Mouse (Mus musculus) hindbrain, embryonic 15.5 days (tissue): ENCODE measurements around the gene Ccnh. TPM values are rescaled to one million over a fixed set of nuclear protein-coding genes. Genes with fewer than 3 reads are reported as not detected.

Source experiments
- ATAC-seq: fragments of 200-750 bp; cut with Nextera tagmentation; 2 replicates; pipeline ENCODE4 v1.8.0; 2017; ENCODE audit warnings: low read depth, moderate number of reproducible peaks, moderate TSS enrichment; ENCODE audit not compliant: low FRiP score
- H3K27ac ChIP-seq: fragments of 300-500 bp; sonication (generic); replicated peaks from 2 replicates; pipeline ENCODE4 v1.5.1; 2015; ENCODE audit warnings: mild to moderate bottlenecking, inconsistent platforms
- H3K27me3 ChIP-seq: fragments of 300-500 bp; sonication (generic); 2 replicates; pipeline ENCODE4 v1.6.1; 2015; ENCODE audit warnings: control low read depth, inconsistent platforms
- H3K36me3 ChIP-seq: fragments of 300-500 bp; sonication (generic); 2 replicates; pipeline ENCODE4 v1.6.1; 2015; ENCODE audit warnings: control low read depth, inconsistent platforms
- H3K4me1 ChIP-seq: fragments of 300-500 bp; sonication (generic); replicated peaks from 2 replicates; pipeline ENCODE4 v1.6.1; 2015; ENCODE audit warnings: control low read depth, inconsistent platforms
- H3K4me2 ChIP-seq: fragments of 300-500 bp; sonication (generic); 2 replicates; pipeline ENCODE4 v1.6.1; 2015; ENCODE audit warnings: moderate library complexity, mild to moderate bottlenecking, inconsistent platforms
- H3K4me3 ChIP-seq: fragments of 300-500 bp; sonication (generic); 2 replicates; pipeline ENCODE4 v1.5.1; 2015; ENCODE audit warnings: mild to moderate bottlenecking, inconsistent platforms
- H3K9ac ChIP-seq: fragments of 300-500 bp; sonication (generic); 2 replicates; pipeline ENCODE4 v1.6.1; 2015; ENCODE audit warnings: inconsistent platforms
- H3K9me3 ChIP-seq: fragments of 300-500 bp; sonication (generic); 2 replicates; pipeline ENCODE4 v1.6.1; 2016; ENCODE audit warnings: control low read depth, inconsistent platforms
- WGBS: fragments of 180-500 bp; shearing (Covaris S2); methylation state at CpG from one replicate; pipeline ENCODE4 v1.1.7; 2015; 5-methylcytosine and 5-hydroxymethylcytosine counted together
- polyA plus RNA-seq: library from polyadenylated mRNA; unstranded; fragments of >200 nt; fragmentation: Nextera tagmentation; extraction: Ambion mirVana; gene quantifications from 2 replicates; pipeline ENCODE4 v1.2.1, GENCODE M21; 2015

The Ccnh gene
- polyA plus RNA-seq, 1 experiment from 2014 or later: 87.9 TPM

DNA sequence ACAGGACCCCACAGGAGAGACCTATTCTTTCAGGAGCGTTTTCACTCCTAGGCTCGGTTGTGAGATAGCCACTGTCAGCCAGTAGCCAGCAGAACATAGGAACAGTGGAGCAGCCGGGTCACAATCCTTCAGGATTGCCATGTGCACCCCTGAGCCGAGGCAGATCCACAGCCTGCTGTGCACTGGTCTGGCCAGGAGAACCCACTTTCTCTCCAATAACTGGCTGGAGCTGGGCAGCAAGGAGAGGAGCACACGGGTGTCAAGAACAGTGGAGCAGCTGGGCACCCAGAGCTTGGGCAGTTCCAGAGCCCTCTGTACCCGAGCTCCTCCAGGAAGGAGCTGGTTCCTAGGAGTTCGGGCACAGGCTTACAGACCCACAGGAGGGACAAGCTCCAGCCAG, 49.6 kb downstream of the Ccnh start:
- no peak overlapping the region for H3K4me2 ChIP-seq
- ATAC-seq: no peak
- no peaks in the 10 kb centered on the region for H3K4me1 ChIP-seq
- H3K36me3 ChIP-seq: 0 out of 2 replicates have a peak, but pooled peaks cover 3% of the 10 kb centered on the region
- no peak overlapping the region for H3K27ac ChIP-seq
- no peaks in the 10 kb centered on the region for H3K9me3 ChIP-seq
- no peak overlapping the region for H3K4me3 ChIP-seq
- H3K9ac ChIP-seq: no peak overlapping the region
- H3K27me3 ChIP-seq: no peaks in the 10 kb centered on the region
- 85% methylated on average over 7 of the region's 7 CpGs for WGBS

Other genes starting within 250 kb of the Ccnh start
- 56.9 and 62.4 TPM in 2 replicates for gene Rasa1, start 99.7 kb downstream of the Ccnh start, polyA plus RNA-seq